Mouse (Mus musculus) MEL (cell line): ENCODE data around the gene Dolpp1. TPM values are rescaled to one million over a fixed set of nuclear protein-coding genes. Genes with fewer than 3 reads are reported as not detected.

Experiments used
- DNase-seq: peaks from one replicate; pipeline ENCODE4 v3.0.0; 2011; ENCODE audit warnings: low read depth, low spot score
- H3K27ac ChIP-seq: 2 replicates; pipeline ENCODE4 v1.5.1; 2012; ENCODE audit warnings: low read depth, mild to moderate bottlenecking, control low read depth, low read length, moderate library complexity; ENCODE audit not compliant: control insufficient read depth
- H3K27me3 ChIP-seq, 2 experiments: fragments of 150-350 bp in 1 of 2; sonication (generic) in 1 of 2; 2 replicates each; pipeline ENCODE4 v1.6.1; 2012; ENCODE audit warnings: low read length in 2 of 2, mild to moderate bottlenecking in 2 of 2, improper control_type of control experiment in 1 of 2, moderate library complexity in 1 of 2; ENCODE audit not compliant: insufficient read depth in 2 of 2, control insufficient read depth in 1 of 2
- H3K36me3 ChIP-seq, 2 experiments: 2 replicates each; pipeline ENCODE4 v1.6.1; 2012 to 2014; ENCODE audit warnings: low read length in 2 of 2, improper control_type of control experiment in 1 of 2, inconsistent platforms in 1 of 2, mild to moderate bottlenecking in 1 of 2; ENCODE audit not compliant: insufficient read depth in 2 of 2, control insufficient read depth in 1 of 2
- H3K4me1 ChIP-seq, 2 experiments: fragments of 150-350 bp in 1 of 2; sonication (generic) in 1 of 2; 2 replicates each; pipeline ENCODE4 v1.6.1; 2012; ENCODE audit warnings: low read length in 2 of 2, improper control_type of control experiment in 1 of 2, mild to moderate bottlenecking in 1 of 2; ENCODE audit not compliant: insufficient read depth in 2 of 2, control insufficient read depth in 1 of 2
- H3K4me3 ChIP-seq, 2 experiments: fragments of 150-350 bp in 1 of 2; sonication (generic) in 1 of 2; 2 replicates each; pipeline ENCODE4 v1.5.1; 2012; ENCODE audit warnings: low read depth in 2 of 2, low read length in 2 of 2, mild to moderate bottlenecking in 2 of 2, moderate library complexity in 2 of 2, control low read depth in 1 of 2, improper control_type of control experiment in 1 of 2; ENCODE audit not compliant: control insufficient read depth in 1 of 2, insufficient read depth in 1 of 2
- H3K79me2 ChIP-seq: 2 replicates; pipeline ENCODE4 v1.6.1; 2012; ENCODE audit warnings: mild to moderate bottlenecking, low read length, moderate library complexity; ENCODE audit not compliant: control insufficient read depth, poor library complexity, insufficient read depth
- H3K9ac ChIP-seq: 2 replicates; pipeline ENCODE4 v1.6.1; 2012; ENCODE audit warnings: low read depth, mild to moderate bottlenecking, control low read depth, low read length, moderate library complexity; ENCODE audit not compliant: control insufficient read depth, poor library complexity, severe bottlenecking
- H3K9me3 ChIP-seq: fragments of 150-350 bp; sonication (generic); replicated peaks from 2 replicates; pipeline ENCODE4 v1.6.1; 2012; ENCODE audit warnings: mild to moderate bottlenecking, low read length, improper control_type of control experiment, moderate library complexity; ENCODE audit not compliant: insufficient read depth
- CHD2 ChIP-seq: IDR thresholded peaks from 2 replicates; pipeline ENCODE4 v1.6.1; 2011; ENCODE audit warnings: low read length, improper control_type of control experiment
- CTCF ChIP-seq, 3 experiments: IDR thresholded peaks in 2 of 3; conservative IDR thresholded peaks in 1 of 3; 2 replicates each; pipeline ENCODE4 v1.5.1; 2011 to 2012; ENCODE audit warnings: low read length in 3 of 3, low read depth in 2 of 3, mild to moderate bottlenecking in 2 of 3, improper control_type of control experiment in 1 of 3, inconsistent platforms in 1 of 3, mixed read lengths in 1 of 3, moderate library complexity in 1 of 3; ENCODE audit not compliant: control insufficient read depth in 1 of 3, insufficient read depth in 1 of 3, poor library complexity in 1 of 3, severe bottlenecking in 1 of 3
- GATA1 ChIP-seq: IDR thresholded peaks from 2 replicates; pipeline ENCODE4 v1.6.1; 2011; ENCODE audit warnings: low read depth, low read length, improper control_type of control experiment
- HCFC1 ChIP-seq: IDR thresholded peaks from 2 replicates; pipeline ENCODE4 v1.6.1; 2012; ENCODE audit warnings: low read depth, mild to moderate bottlenecking, inconsistent platforms, low read length, improper control_type of control experiment, moderate library complexity
- JUND ChIP-seq: IDR thresholded peaks from 2 replicates; pipeline ENCODE4 v1.6.1; 2011; ENCODE audit warnings: low read depth, mild to moderate bottlenecking, improper control_type of control experiment, low read length
- MYC ChIP-seq: IDR thresholded peaks from 2 replicates; pipeline ENCODE4 v1.6.1; 2011; ENCODE audit warnings: low read depth, mild to moderate bottlenecking, low read length, improper control_type of control experiment, moderate library complexity
- NELFE ChIP-seq: IDR thresholded peaks from 2 replicates; pipeline ENCODE4 v1.6.1; 2011; ENCODE audit warnings: low read depth, low read length, improper control_type of control experiment
- NRF1 ChIP-seq: IDR thresholded peaks from 2 replicates; pipeline ENCODE4 v1.6.1; 2014; ENCODE audit warnings: low read depth, mild to moderate bottlenecking, inconsistent platforms, low read length, improper control_type of control experiment, moderate library complexity; ENCODE audit not compliant: poor library complexity, insufficient read depth, severe bottlenecking
- POLR2AphosphoS2 ChIP-seq: IDR thresholded peaks from 2 replicates; pipeline ENCODE4 v1.6.1; 2011; ENCODE audit warnings: low read length, improper control_type of control experiment
- RCOR1 ChIP-seq: IDR thresholded peaks from 2 replicates; pipeline ENCODE4 v1.6.1; 2012; ENCODE audit warnings: low read depth, mild to moderate bottlenecking, inconsistent platforms, low read length, improper control_type of control experiment
- SIN3A ChIP-seq: IDR thresholded peaks from 2 replicates; pipeline ENCODE4 v1.6.1; 2012; ENCODE audit warnings: low read length, improper control_type of control experiment, inconsistent platforms
- TAL1 ChIP-seq: IDR thresholded peaks from 2 replicates; pipeline ENCODE4 v1.6.1; 2012; ENCODE audit warnings: mild to moderate bottlenecking, inconsistent platforms, low read length, moderate library complexity, mixed read lengths
- TBP ChIP-seq: IDR thresholded peaks from 2 replicates; pipeline ENCODE4 v1.8.0; 2011; ENCODE audit warnings: low read depth, low read length, improper control_type of control experiment
- TCF12 ChIP-seq: IDR thresholded peaks from 2 replicates; pipeline ENCODE4 v1.6.1; 2014; ENCODE audit warnings: low read depth, mild to moderate bottlenecking, inconsistent platforms, low read length, improper control_type of control experiment, moderate library complexity
- USF1 ChIP-seq: IDR thresholded peaks from 2 replicates; pipeline ENCODE4 v1.6.1; 2014; ENCODE audit warnings: low read depth, mild to moderate bottlenecking, inconsistent platforms, low read length, improper control_type of control experiment, moderate library complexity
- ZC3H11A ChIP-seq: IDR thresholded peaks from 2 replicates; pipeline ENCODE4 v1.6.1; 2012; ENCODE audit warnings: low read depth, mild to moderate bottlenecking, inconsistent platforms, low read length, improper control_type of control experiment
- ZMIZ1 ChIP-seq: IDR thresholded peaks from 2 replicates; pipeline ENCODE4 v1.6.1; 2012; ENCODE audit warnings: low read depth, mild to moderate bottlenecking, inconsistent platforms, low read length, improper control_type of control experiment, moderate library complexity
- polyA plus RNA-seq, 2 experiments: library from polyadenylated mRNA; stranded (reverse) in 1 of 2; unstranded in 1 of 2; fragments of >175 nt in 1 of 2; fragments of >200 nt in 1 of 2; gene quantifications; 2 replicates each; pipeline versions ENCODE4 v1.2.1 to v1.2.4; 2012; ENCODE audit warnings: low replicate concordance in 2 of 2, low read depth in 1 of 2; ENCODE audit not compliant: insufficient read length in 2 of 2, insufficient read depth in 1 of 2, missing spikeins in 1 of 2
- total RNA-seq: library from RNA; depleted of rRNA; stranded (reverse); fragments of 300-350 nt; gene quantifications from 2 replicates; pipeline ENCODE4 v1.2.3, GENCODE M21; 2012

Dolpp1 gene
- total and polyA plus RNA-seq, 3 experiments: 28.0 to 37.5 TPM; not detected in 1

DNA sequence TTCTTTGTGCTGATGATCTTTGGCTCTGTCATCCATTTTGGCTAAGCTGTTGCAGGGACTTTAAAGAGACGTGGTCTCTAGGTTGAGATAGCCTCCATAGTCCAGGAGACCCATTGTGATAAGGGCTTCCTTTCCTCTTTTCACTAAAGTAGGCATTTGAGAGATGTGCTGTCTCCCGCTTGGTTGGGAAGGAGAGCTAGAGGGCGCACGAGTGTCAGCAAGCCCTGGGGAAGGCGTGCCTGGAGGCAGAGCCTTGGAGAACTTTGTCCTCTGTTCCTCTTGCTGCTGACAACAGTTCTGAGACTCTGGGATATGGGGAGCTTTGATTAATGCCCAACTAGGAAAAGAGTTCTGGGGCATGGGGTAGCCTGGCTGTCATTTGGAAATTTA is 44.1 kb downstream of the Dolpp1 start:
- Histone ChIP-seq H3K9ac (no peak overlapping the region), H3K79me2 (no peaks in the 10 kb centered on the region), H3K4me1 (no peaks in the 10 kb centered on the region), H3K27me3 (no peaks in the 10 kb centered on the region), H3K4me3 (no peak overlapping the region), H3K36me3 (peaks cover 0 to 18% of the 10 kb centered on the region in 2 experiments; a peak in 2 of 4 replicates), H3K9me3 (no peaks in the 10 kb centered on the region), H3K27ac (no peak overlapping the region)
- no peak for DNase-seq
- TF ChIP-seq ZMIZ1: no peak
- no peak for TF ChIP-seq TBP
- no peak for TF ChIP-seq NRF1
- TF ChIP-seq TAL1: no peak
- TF ChIP-seq GATA1: no peak
- no peak for TF ChIP-seq RCOR1
- TF ChIP-seq JUND: no peak
- TF ChIP-seq POLR2AphosphoS2: no peak
- no peak for TF ChIP-seq ZC3H11A
- no peak for TF ChIP-seq USF1
- no peak for TF ChIP-seq CHD2
- TF ChIP-seq MYC: no peak
- TF ChIP-seq NELFE: no peak
- no peak for TF ChIP-seq HCFC1
- TF ChIP-seq, all 39 proteins: peak for 0

DNA sequence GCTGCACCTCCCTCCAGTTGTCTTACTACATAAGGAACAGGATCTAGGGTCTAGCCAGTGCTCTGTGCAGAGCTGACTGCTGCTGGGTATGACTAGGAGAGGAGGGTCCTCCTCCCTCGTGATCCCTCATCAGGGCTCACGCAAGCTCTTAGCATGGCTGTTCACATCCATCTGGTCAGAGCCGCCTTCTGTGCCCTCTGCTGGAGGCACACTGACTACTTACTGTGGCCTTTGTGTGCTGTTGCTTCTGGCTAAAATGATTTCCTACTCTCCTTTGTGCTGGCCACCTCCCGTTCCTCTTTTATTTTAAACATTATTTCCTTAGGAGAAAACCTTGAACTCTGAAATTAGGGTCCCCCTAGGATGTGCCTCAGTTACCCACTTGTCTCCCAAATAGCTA is 44.8 kb downstream of the Dolpp1 start:
- no peak overlapping the region for H3K27ac ChIP-seq
- no peak for DNase-seq
- H3K9me3 ChIP-seq: no peaks in the 10 kb centered on the region
- TF ChIP-seq SIN3A (no peak), POLR2AphosphoS2 (no peak), USF1 (no peak), NELFE (no peak), JUND (no peak)
- H3K4me3 ChIP-seq: no peak overlapping the region
- H3K9ac ChIP-seq: no peak overlapping the region
- no peaks in the 10 kb centered on the region for H3K4me1 ChIP-seq
- no peaks in the 10 kb centered on the region for H3K27me3 ChIP-seq
- peaks cover 0 to 13% of the 10 kb centered on the region in 2 experiments; a peak in 2 of 4 replicates for H3K36me3 ChIP-seq
- H3K79me2 ChIP-seq: no peaks in the 10 kb centered on the region

DNA sequence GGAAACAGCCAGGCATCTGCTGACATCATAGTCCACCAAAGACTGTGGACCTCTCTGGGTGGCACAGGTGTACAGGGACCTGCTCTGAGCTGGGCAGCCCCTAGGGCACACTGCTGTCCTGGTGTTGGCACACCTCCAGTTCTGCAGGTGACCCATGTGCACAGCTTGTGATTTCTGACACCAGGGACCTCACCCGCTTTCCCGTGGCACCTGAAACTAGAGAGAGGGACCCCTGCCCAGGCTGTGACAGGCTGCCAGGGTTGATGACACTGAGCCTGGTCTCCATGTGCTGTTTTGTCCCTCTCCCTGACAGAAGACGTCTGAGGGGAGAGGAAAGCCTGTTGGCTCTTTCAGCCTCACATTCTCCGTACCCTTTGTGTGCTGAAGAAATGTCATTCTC is 45.7 kb downstream of the Dolpp1 start:
- Histone ChIP-seq H3K36me3 (peaks cover 0 to 13% of the 10 kb centered on the region in 2 experiments; a peak in 2 of 4 replicates), H3K79me2 (no peaks in the 10 kb centered on the region), H3K4me1 (no peaks in the 10 kb centered on the region), H3K4me3 (no peak overlapping the region), H3K27me3 (no peaks in the 10 kb centered on the region), H3K9ac (no peak overlapping the region), H3K9me3 (no peaks in the 10 kb centered on the region), H3K27ac (no peak overlapping the region)
- DNase-seq: no peak
- TF ChIP-seq CTCF (IDR thresholded peaks at IDR 0.05 in 2 of 3, conservative IDR thresholded peaks at IDR 0.05 in 1 of 3; ENCODE audit: control insufficient read depth in 1 of 3, insufficient read depth in 1 of 3, low read depth in 2 of 3, low read length in 3 of 3, poor library complexity in 1 of 3, severe bottlenecking in 1 of 3) (no peak), ZC3H11A (no peak), TCF12 (no peak), GATA1 (no peak)
